Mouse (Mus musculus) C2C12 (cell line): ENCODE measurements at regions not wholly inside any gene's neighbourhood (a gene's known extent, or its start where the extent isn't known, plus 50 kb on each side); places are given as distances from the start of the nearest gene placed in this dataset.

Experiments
- CTCF ChIP-seq: IDR thresholded peaks from one replicate; pipeline ENCODE4 v1.5.1; 2011; ENCODE audit not compliant: control insufficient read depth, insufficient read depth, insufficient read length
- MAX ChIP-seq: IDR thresholded peaks from one replicate; pipeline ENCODE4 v1.6.1; 2011; ENCODE audit warnings: mild to moderate bottlenecking, control low read depth
- MYOD1 ChIP-seq: IDR thresholded peaks from one replicate; pipeline ENCODE4 v1.6.1; 2011; ENCODE audit warnings: low read depth; ENCODE audit not compliant: control insufficient read depth, insufficient read length
- MYOG ChIP-seq: IDR thresholded peaks from one replicate; pipeline ENCODE4 v1.6.1; 2011; ENCODE audit not compliant: control insufficient read depth, insufficient read length; ENCODE audit errors: extremely low read depth
- USF1 ChIP-seq: IDR thresholded peaks from one replicate; pipeline ENCODE4 v1.6.1; 2011; ENCODE audit warnings: low read depth, mild to moderate bottlenecking, control low read depth, moderate library complexity

- no peak for TF ChIP-seq CTCF
- no peak for TF ChIP-seq MAX
- TF ChIP-seq MYOD1: no peak
- TF ChIP-seq MYOG: no peak
- no peak for TF ChIP-seq USF1
Observed at GRCm38 (mm10) chr2:145115043-145115442, 52.5 kb upstream of the Slc24a3 start.
